Mouse (Mus musculus) thymus, postnatal 25 days (tissue): Measurements from ENCODE around the gene Mark2.

Experiments
- DNase-seq: peaks from one replicate; pipeline ENCODE4 v3.0.0; 2022

Mark2 gene

GRCm38 (mm10) chr19:7320181-7320580 is 21.5 kb downstream of the Mark2 start:
- DNase-seq, result no peak

- DNase-seq, result no peak
Observed at GRCm38 (mm10) chr19:7317716-7318115, 23.9 kb downstream of the Mark2 start.

- DNase-seq, result no peak
Observed at GRCm38 (mm10) chr19:7316822-7317221, 24.8 kb downstream of the Mark2 start.

GRCm38 (mm10) chr19:7315587-7315984 is 26.1 kb downstream of the Mark2 start:
- no peak for DNase-seq

GRCm38 (mm10) chr19:7314976-7315586 is 26.6 kb downstream of the Mark2 start:
- no peak for DNase-seq

- DNase-seq, result no peak
Observed at GRCm38 (mm10) chr19:7313660-7314059, 28.0 kb downstream of the Mark2 start.

- no peak for DNase-seq
Observed at GRCm38 (mm10) chr19:7311306-7311705, 30.4 kb downstream of the Mark2 start.

GRCm38 (mm10) chr19:7310704-7311103 is 31.0 kb downstream of the Mark2 start:
- DNase-seq, result no peak

GRCm38 (mm10) chr19:7309738-7310330 is 31.8 kb downstream of the Mark2 start:
- no peak for DNase-seq

GRCm38 (mm10) chr19:7307995-7308770 is 33.5 kb downstream of the Mark2 start:
- DNase-seq, result no peak

GRCm38 (mm10) chr19:7306968-7307367 is 34.7 kb downstream of the Mark2 start:
- DNase-seq, result no peak

- no peak for DNase-seq
Observed at GRCm38 (mm10) chr19:7305380-7306310, 36.0 kb downstream of the Mark2 start.

GRCm38 (mm10) chr19:7304801-7305200 is 36.9 kb downstream of the Mark2 start:
- no peak for DNase-seq

GRCm38 (mm10) chr19:7303796-7304195 is 37.9 kb downstream of the Mark2 start:
- DNase-seq, result no peak

- DNase-seq, result no peak
Observed at GRCm38 (mm10) chr19:7302493-7302797, 39.2 kb downstream of the Mark2 start.

- no peak for DNase-seq
Observed at GRCm38 (mm10) chr19:7301647-7302492, 39.8 kb downstream of the Mark2 start.

- no peak for DNase-seq
Observed at GRCm38 (mm10) chr19:7300078-7300477, 41.6 kb downstream of the Mark2 start.

- no peak for DNase-seq
Observed at GRCm38 (mm10) chr19:7299052-7299451, 42.6 kb downstream of the Mark2 start.

GRCm38 (mm10) chr19:7295959-7296358 is 45.7 kb downstream of the Mark2 start:
- DNase-seq, result no peak

GRCm38 (mm10) chr19:7295071-7295658 is 46.5 kb downstream of the Mark2 start:
- DNase-seq, result peak; percentile 90

- DNase-seq, result peak; percentile 48
Observed at GRCm38 (mm10) chr19:7294098-7294876, 47.4 kb downstream of the Mark2 start.
